Mouse (Mus musculus): ENCODE data around the gene Map3k15. TPM values are rescaled to one million over a fixed set of nuclear protein-coding genes. Genes with fewer than 3 reads are reported as not detected.

The Map3k15 gene
- polyA plus RNA-seq, 1 experiment, result 0.63 TPM

DNA sequence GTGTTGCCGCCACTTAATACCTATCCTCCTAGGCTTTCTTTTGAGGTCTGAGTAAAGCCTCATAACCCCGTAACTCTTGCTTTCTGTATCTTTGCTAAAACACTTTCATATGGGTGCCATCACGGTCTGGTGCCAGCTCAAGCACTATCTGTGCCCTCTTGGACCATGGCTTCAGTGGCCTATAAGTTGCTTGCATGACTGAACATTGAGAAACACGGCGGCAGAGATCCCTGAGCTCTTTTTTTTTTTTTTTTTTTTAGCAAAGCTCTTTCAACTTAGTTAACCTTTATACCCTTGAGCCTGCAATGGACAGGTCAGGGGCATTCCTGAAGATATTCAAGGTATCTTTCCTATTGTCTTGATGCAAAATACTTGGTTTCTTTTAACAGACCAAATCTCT, 66.4 kb downstream of the Map3k15 start:
- no peaks in the 10 kb centered on the region for H3K4me1 ChIP-seq (ENCODE audit: control insufficient read depth, insufficient read depth, insufficient read length, low read length)
- H3K27ac ChIP-seq (replicated peaks; ENCODE audit: low read depth, low read length), result no peak overlapping the region
- no peak overlapping the region for H3K4me3 ChIP-seq (ENCODE audit: insufficient read depth, low read depth, low read length)

DNA sequence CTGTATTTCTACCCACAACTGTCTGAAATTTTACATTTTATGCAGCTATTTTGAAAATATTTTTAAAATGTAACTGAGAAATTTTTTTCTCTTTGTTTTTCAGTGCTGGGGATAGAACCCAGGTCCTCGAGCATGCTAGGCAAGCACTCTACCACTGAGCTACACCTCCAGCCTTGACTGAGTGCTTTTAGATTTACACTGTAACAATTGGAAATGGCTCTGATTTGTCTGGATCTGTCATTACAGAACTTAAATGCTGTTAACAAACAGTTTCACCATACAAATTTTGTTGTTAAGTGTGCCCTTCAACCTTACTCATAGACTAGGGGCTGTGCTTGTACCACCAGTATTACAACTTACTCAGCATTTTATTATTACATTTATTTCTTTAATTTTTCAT, 103.7 kb downstream of the Map3k15 start:
- no peak overlapping the region for H3K27ac ChIP-seq (replicated peaks; ENCODE audit: low read depth, low read length)

DNA sequence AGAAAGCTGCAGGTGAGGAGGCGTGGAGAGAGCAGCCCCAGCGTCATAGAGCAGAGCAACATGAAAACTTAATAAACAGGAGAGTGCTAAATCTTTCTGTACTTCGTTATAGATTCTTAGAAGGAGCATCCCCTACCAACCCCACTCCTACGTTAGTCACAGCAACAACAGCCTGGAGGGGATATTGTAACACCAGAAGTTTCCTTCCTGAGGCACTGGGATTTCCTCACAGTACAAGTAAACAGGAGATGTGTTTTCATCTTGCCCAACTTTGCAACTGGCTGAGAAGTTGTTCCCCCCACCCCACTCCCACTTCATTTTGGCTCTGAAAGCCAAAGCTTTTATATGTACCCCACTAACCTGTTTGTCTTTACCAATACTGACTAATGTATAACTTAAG, 119.6 kb downstream of the Map3k15 start:
- H3K27ac ChIP-seq (replicated peaks; ENCODE audit: low read depth, low read length), result no peak overlapping the region
- no peaks in the 10 kb centered on the region for H3K4me1 ChIP-seq (ENCODE audit: control insufficient read depth, insufficient read depth, insufficient read length, low read length)
- no peak overlapping the region for H3K4me3 ChIP-seq (ENCODE audit: insufficient read depth, low read depth, low read length)

More for the DNA sequence above, 103.7 kb downstream of the Map3k15 start:
- Histone ChIP-seq H3K4me3 (ENCODE audit: insufficient read depth, low read depth, low read length) (no peak overlapping the region), H3K4me1 (ENCODE audit: control insufficient read depth, insufficient read depth, insufficient read length, low read length) (no peaks in the 10 kb centered on the region)

DNA sequence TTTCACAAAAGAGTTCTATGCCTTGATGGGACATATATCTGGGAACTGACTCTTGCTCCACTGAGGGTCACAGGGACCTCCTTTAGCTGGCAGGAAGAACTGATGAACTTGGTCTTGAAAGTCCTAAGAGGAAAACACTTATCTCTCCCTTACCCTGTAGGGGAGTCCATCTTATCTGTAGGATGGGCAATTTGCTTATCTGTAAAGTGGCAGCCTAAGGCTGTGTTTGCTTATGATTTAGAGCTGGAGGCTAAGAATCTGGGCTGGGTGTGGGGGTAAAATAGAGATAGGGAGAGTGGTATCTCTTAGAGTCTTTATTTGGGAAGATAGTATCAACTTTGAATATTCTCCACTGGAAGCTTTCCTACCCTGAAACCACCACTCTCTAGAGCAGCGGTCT, 125.5 kb downstream of the Map3k15 start:
- Histone ChIP-seq H3K4me1 (ENCODE audit: control insufficient read depth, insufficient read depth, insufficient read length, low read length) (no peaks in the 10 kb centered on the region), H3K27ac (replicated peaks; ENCODE audit: low read depth, low read length) (no peak overlapping the region)

DNA sequence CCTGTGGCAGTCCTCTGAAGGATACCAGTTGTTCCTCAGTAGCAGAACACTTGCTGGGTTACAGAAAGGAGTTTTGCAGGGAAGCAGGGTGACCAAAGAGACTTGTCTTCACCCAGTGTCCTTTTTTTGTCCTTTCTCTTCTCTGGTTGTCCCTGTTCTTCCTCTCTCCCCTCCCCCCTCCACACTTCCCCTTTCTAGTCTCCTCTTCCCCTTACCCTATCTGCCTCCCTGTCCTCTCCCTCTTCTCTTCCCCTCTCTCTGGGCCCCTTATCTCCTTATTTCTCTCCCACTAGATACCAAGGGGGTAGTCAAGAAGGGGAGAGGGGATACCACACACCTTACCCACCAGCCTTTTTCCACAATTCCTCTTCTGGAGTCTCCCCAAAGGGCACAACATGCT, 127.8 kb downstream of the Map3k15 start:
- Histone ChIP-seq H3K4me1 (ENCODE audit: control insufficient read depth, insufficient read depth, insufficient read length, low read length) (no peaks in the 10 kb centered on the region), H3K27ac (replicated peaks; ENCODE audit: low read depth, low read length) (no peak overlapping the region; the same call in none of the 2 replicates), H3K4me3 (ENCODE audit: insufficient read depth, low read depth, low read length) (no peak overlapping the region)

More for the DNA sequence above, 125.5 kb downstream of the Map3k15 start:
- H3K4me3 ChIP-seq (ENCODE audit: insufficient read depth, low read depth, low read length), result no peak overlapping the region

DNA sequence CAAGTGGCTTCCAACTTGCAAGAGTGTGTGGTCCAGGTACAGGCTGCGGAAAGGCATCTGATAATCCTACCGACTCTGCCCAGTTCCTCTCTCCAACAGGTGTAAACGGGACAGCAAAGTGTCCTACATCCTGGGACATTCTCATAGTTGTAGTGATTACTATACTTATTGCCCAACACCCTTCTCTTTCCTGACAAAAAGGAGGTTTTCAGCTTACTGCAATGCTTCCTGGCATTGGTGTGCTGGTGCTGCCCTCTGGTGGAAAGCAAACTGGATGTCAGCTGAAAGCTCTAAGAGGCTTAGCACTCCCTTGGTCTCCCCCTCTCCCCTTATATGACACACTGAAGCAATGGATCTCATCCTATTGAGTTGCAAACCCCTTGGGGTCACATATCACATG, 128.4 kb downstream of the Map3k15 start:
- Histone ChIP-seq H3K4me1 (ENCODE audit: control insufficient read depth, insufficient read depth, insufficient read length, low read length) (no peaks in the 10 kb centered on the region), H3K27ac (replicated peaks; ENCODE audit: low read depth, low read length) (no peak overlapping the region; the same call in 1 of the 2 replicates), H3K4me3 (ENCODE audit: insufficient read depth, low read depth, low read length) (no peak overlapping the region)

DNA sequence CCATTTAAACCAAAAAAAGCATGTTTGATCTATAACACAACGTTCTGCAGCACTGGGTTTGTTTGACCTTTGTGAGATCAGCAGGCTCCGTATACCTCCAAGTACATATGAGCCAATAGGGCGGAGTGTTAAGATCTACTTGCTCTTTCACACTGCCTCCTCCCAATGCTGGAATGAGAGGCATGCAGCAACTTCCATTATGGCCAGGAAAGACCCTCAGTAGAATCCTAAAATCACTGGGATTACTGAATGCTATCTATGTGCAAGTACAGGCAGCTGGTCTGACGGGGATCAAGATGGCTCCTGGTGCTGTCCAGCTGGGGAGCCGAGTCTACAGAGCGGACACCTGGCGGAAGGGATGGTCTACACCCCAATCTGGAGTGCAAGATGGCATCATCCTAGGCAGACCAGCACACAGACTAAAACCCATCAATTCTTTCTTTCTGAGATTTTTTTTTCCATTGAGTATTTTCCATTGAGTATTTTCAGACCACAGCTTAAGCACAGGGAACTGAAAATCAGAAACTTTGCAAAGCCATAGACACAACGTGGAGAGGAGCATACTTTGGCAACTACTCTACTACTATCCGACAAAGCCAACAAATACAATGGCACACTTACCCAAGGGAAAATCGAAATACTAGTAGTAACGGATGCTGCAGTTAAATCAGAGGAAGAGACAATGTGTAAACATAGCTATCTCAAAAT, 146.1 kb downstream of the Map3k15 start:
- H3K4me3 ChIP-seq (ENCODE audit: insufficient read depth, low read depth, low read length), result 0 out of 2 replicates have a peak overlapping the region, but pooled peaks have one; percentile 3
- H3K27ac ChIP-seq (replicated peaks; ENCODE audit: low read depth, low read length), result no peak overlapping the region; the same call in 1 of the 2 replicates

DNA sequence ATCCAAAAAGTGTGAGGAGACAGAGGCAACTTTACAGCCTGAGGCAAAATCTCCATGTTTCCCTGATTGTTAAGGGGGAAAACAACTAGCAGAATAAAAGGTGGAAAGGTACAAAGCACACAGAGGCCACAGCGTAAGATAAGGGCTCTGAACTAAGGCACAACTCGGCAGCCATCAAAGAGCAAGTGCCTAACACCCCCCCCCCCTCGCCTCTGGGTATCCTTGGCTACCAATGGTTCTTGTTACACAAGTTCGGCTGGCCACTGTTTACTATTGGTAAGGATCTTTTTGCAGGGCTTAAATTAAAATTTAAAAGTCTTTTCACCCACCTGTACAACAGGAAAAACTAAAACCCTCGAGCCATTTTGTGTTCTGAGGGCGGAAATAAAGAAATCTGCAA, 147.5 kb downstream of the Map3k15 start:
- Histone ChIP-seq H3K4me3 (ENCODE audit: insufficient read depth, low read depth, low read length) (peak overlapping the region; percentile 79), H3K27ac (replicated peaks; ENCODE audit: low read depth, low read length) (peak overlapping the region; percentile 16; the same call in 1 of the 2 replicates)

More for the DNA sequence above, 146.1 kb downstream of the Map3k15 start:
- peaks cover 5% of the 10 kb centered on the region; the same call in 1 of the 2 replicates for H3K4me1 ChIP-seq (ENCODE audit: control insufficient read depth, insufficient read depth, insufficient read length, low read length)

DNA sequence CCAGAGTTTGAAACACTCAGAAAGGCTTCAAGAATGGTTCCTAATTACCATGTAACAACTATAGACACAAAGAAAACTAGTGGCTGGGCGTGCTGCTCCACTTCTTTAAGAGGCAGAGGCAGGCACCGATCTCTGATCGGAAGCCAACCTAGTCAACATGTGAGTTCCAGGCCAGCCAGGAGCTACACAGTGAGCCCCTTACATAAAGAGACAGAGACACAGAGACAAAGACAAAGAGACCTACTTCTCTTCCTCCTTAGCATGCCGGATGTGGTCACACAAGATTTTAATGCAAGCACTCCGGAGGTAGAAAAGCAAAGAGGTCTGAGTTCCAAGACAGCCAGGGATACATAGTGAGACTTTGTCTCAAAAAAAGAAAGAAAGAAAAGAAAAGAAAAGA, 147.9 kb downstream of the Map3k15 start:
- Histone ChIP-seq H3K27ac (replicated peaks; ENCODE audit: low read depth, low read length) (peak overlapping the region; percentile 16; the same call in 1 of the 2 replicates), H3K4me1 (ENCODE audit: control insufficient read depth, insufficient read depth, insufficient read length, low read length) (peaks cover 5% of the 10 kb centered on the region; the same call in 1 of the 2 replicates), H3K4me3 (ENCODE audit: insufficient read depth, low read depth, low read length) (peak overlapping the region; percentile 79)

More for the DNA sequence above, 147.5 kb downstream of the Map3k15 start:
- H3K4me1 ChIP-seq (ENCODE audit: control insufficient read depth, insufficient read depth, insufficient read length, low read length), result peaks cover 5% of the 10 kb centered on the region; the same call in 1 of the 2 replicates

DNA sequence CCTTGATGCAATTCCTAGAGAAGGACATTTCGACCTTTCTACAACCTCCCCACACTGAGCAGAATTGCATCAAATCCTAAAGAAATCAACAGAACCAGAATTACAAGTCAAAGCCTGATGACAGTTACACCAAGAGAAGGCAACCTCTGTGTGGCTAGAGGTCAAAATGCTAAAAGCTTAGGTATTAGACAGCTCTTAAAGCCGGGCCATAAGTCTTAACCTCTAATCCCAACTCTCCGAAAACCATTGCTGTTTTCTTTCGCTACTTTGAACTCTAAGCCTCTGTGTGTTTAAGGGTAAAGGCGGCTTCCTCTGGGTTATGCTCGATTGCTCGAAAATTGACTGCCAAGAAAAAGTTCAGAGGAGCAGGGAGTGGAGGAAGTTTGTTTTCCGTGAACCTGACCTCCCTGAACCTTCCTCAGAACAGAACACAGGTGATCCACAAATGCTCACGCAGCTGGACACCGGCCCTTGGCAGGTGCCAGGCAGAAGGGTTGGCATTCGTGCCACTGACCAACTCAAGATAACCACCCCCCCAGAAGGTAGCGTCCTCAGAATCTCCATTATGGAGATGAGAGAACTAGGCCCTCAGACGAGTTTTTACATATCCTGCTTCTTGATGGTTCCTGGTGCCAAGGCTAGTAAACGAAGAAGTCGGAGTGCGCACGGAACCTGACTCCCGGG, 149.1 kb downstream of the Map3k15 start:
- peak overlapping the region; percentile 79 for H3K4me3 ChIP-seq (ENCODE audit: insufficient read depth, low read depth, low read length)
- H3K4me1 ChIP-seq (ENCODE audit: control insufficient read depth, insufficient read depth, insufficient read length, low read length), result peaks cover 5% of the 10 kb centered on the region; the same call in 1 of the 2 replicates
- H3K27ac ChIP-seq (replicated peaks; ENCODE audit: low read depth, low read length), result peak overlapping the region; percentile 95

DNA sequence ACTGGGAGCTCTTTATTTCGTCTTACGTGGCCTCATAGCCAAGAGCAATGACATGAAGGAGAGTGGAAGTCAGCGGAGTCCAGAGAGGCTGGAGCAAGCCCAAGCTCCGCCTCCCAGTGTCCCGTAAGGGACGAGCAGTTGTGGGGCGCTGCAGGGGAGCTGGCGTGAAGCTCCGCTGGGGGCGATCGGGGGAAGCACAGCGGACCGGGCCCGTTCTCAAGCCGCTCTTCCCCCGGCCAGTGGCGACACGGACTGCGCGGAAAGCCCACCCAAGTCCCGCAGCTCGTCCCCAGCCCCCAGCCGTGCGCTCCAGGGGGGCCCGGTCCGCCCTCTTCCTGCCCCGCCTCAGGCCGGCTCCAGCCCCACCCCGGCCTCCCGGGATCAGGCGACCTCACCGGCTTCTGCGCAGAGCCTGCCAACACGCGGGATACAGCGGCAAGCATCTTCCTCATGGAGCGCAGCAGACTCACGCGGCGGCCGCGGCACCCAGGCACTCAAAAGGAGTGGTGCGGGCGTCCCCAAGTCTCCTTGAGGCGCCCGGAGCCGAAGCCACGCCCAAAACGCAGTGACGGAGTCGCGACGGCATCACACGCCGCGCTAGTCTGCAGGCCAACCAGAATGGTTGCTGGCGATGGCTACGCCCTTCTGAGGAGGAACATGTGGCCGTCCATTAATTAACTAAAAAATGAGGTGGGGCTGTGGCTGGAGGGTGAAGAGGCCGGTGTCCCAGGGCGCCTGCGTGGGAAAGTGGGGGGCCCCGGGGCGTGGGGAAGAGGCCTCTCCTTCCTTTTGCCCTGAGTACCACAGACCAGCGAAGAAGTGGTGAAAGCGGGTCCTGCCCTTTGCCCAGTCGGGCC, 149.9 kb downstream of the Map3k15 start, which contains the start of gene Pdha1:
TSS of gene Pdha1 (minus strand) at position 553 of the 857 bp plus-strand sequence.
- Histone ChIP-seq H3K27ac (replicated peaks; ENCODE audit: low read depth, low read length) (peak within 1 kb of the TSS; percentile 95), H3K4me1 (ENCODE audit: control insufficient read depth, insufficient read depth, insufficient read length, low read length) (peaks cover 5% of the 10 kb centered on the region; the same call in 1 of the 2 replicates), H3K4me3 (ENCODE audit: insufficient read depth, low read depth, low read length) (peak within 1 kb of the TSS; percentile 79)

DNA sequence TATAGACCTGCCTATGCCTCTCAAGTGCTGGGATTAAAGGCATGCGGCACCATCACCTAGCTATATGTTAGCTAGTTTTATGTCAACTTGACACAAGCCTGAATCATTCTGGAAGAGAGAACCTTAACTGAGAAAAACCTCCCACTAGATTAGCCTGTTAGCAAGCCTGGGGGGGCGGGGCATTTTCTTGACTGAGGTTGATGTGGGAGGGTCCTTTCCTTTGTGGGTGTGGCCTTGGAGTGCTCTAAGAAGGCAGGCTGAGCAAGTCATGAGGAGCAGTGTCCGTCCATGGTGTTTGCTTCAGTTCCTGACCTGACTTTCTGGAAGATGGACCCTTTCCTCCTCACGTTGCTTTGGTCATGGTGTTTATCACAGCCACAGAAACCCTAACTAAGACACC, 158.6 kb downstream of the Map3k15 start:
- H3K27ac ChIP-seq (replicated peaks; ENCODE audit: low read depth, low read length), result peak overlapping the region; percentile 82
- H3K4me3 ChIP-seq (ENCODE audit: insufficient read depth, low read depth, low read length), result no peak overlapping the region
- H3K4me1 ChIP-seq (ENCODE audit: control insufficient read depth, insufficient read depth, insufficient read length, low read length), result no peaks in the 10 kb centered on the region

DNA sequence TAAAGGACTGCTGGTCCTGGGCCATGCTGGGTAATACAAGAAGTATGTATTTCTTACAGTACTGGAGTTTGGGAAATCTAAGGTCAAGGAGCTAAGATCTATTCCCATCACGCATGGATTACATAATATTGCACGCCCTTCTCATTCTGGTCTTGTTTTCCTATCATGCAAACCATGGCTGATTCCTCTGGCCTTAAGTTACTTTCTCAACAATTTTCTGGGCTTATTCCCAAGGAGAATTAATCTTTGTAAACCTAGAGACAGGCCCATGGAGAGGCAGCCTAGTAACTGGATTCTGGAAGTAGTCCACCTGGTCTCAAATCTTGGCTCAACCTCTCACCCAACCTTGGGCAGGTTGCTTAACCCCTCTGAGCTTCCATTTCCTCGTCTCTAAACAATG, 159.2 kb downstream of the Map3k15 start:
- H3K27ac ChIP-seq (replicated peaks; ENCODE audit: low read depth, low read length), result no peak overlapping the region
- H3K4me3 ChIP-seq (ENCODE audit: insufficient read depth, low read depth, low read length), result no peak overlapping the region
- H3K4me1 ChIP-seq (ENCODE audit: control insufficient read depth, insufficient read depth, insufficient read length, low read length), result no peaks in the 10 kb centered on the region

DNA sequence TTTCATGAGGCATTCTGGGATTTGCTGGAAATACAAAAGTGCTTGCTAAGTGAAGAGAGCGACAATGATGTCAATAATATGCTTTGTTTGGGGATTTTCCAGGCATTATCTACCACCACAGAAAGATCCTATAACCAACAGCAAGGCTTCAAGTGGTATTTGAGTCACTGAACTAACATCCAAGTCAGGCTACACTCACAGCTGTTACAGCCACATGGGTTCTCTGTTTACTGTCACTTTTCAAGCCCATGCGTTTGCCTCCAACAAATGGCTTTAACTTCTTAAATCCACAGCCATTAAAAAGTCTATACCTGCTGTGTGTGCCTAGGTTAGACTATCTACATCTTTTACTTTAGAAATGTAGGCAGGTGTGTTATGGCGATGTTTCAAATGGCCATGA, 160.6 kb downstream of the Map3k15 start:
- H3K27ac ChIP-seq (replicated peaks; ENCODE audit: low read depth, low read length), result no peak overlapping the region
- no peaks in the 10 kb centered on the region for H3K4me1 ChIP-seq (ENCODE audit: control insufficient read depth, insufficient read depth, insufficient read length, low read length)
- no peak overlapping the region for H3K4me3 ChIP-seq (ENCODE audit: insufficient read depth, low read depth, low read length)

Measured in brown adipose tissue, adult 24 weeks (tissue).